Mouse (Mus musculus) lung, embryonic 14.5 days (tissue): ENCODE measurements around the gene Ccdc38. TPM values are rescaled to one million over a fixed set of nuclear protein-coding genes. Genes with fewer than 3 reads are reported as not detected.
A peak's percentile ranks its signal among the peaks of the same experiment; 100 is the strongest.

Experiments used
- ATAC-seq: fragments of 200-750 bp; cut with Nextera tagmentation; 2 replicates; pipeline ENCODE4 v1.8.0; 2017; ENCODE audit warnings: mild to moderate bottlenecking, moderate TSS enrichment, moderate library complexity; ENCODE audit not compliant: insufficient read depth
- DNase-seq: peaks from one replicate; pipeline ENCODE4 v3.0.0-alpha.2; 2015
- H3K27ac ChIP-seq: fragments of 300-500 bp; sonication (generic); 2 replicates; pipeline ENCODE4 v1.5.1; 2014; ENCODE audit warnings: low read depth, mild to moderate bottlenecking, moderate library complexity
- H3K27me3 ChIP-seq: fragments of 300-500 bp; sonication (generic); 2 replicates; pipeline ENCODE4 v1.6.1; 2014; ENCODE audit warnings: low read length, control low read depth; ENCODE audit not compliant: insufficient read depth
- H3K36me3 ChIP-seq: fragments of 300-500 bp; sonication (generic); 2 replicates; pipeline ENCODE4 v1.6.1; 2014; ENCODE audit warnings: control low read depth; ENCODE audit not compliant: insufficient read depth
- H3K4me1 ChIP-seq: fragments of 300-500 bp; sonication (generic); 2 replicates; pipeline ENCODE4 v1.6.1; 2014; ENCODE audit warnings: antibody characterized with exemption, control low read depth; ENCODE audit not compliant: insufficient read depth
- H3K4me2 ChIP-seq: fragments of 300-500 bp; sonication (generic); 2 replicates; pipeline ENCODE4 v1.6.1; 2014; ENCODE audit warnings: mild to moderate bottlenecking
- H3K4me3 ChIP-seq: fragments of 300-500 bp; sonication (generic); 2 replicates; pipeline ENCODE4 v1.5.1; 2014; ENCODE audit warnings: low read depth, low read length
- H3K9ac ChIP-seq: fragments of 300-500 bp; sonication (generic); 2 replicates; pipeline ENCODE4 v1.6.1; 2014
- H3K9me3 ChIP-seq: fragments of 300-500 bp; sonication (generic); 2 replicates; pipeline ENCODE4 v1.6.1; 2016; ENCODE audit warnings: low read depth, low read length, control low read depth
- CTCF ChIP-seq: IDR thresholded peaks from 2 replicates; pipeline ENCODE4 v1.5.1; 2016; ENCODE audit warnings: antibody characterized with exemption, low read depth
- WGBS: fragments of 180-500 bp; shearing (Covaris S2); extraction: QIAGEN DNeasy Blood & Tissue Kit; methylation state at CpG from one replicate; pipeline ENCODE4 v1.1.7; 2014; 5-methylcytosine and 5-hydroxymethylcytosine counted together
- polyA plus RNA-seq: library from polyadenylated mRNA; unstranded; fragments of >200 nt; fragmentation: Nextera tagmentation; extraction: Ambion mirVana; gene quantifications from 2 replicates; pipeline ENCODE4 v1.2.1, GENCODE M21; 2014

Gene Ccdc38
- polyA plus RNA-seq, 1 experiment from 2014 or later = 0.76 TPM

DNA sequence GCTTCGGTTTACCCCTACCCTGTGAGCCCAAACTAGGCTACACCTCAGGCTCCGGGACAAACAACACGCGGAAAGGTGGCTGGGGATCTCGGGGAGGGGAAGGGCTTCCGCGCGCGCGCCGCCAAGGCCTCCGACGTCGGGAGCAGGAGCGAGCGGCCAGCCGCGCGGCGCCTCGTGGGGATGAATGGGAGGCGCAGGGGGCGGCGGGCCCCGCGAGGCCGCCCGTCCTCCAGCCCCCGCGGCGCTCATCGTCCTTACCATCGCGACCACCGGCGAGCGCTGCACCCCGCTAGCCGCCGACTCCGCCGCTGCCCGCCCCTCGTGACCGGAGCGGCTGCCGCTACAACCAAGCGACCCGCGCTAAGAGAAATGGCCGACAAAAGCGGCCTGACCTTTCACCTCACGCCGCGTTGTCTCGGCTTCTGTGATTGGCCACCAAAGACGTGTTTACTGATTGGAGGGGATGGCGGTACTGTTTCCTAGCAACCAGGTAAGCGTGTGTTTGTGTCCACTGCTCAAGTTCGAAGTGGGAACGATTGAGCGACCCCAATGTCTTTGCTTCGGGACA, 48.9 kb downstream of the Ccdc38 start, which contains the start of gene Snrpf:
Gene Snrpf, minus strand, starts transcription at position 426 of the 568 bp plus-strand sequence.
- Histone ChIP-seq H3K9ac (peak within 1 kb of the TSS; percentile 88), H3K4me1 (peaks cover 3% of the 10 kb centered on the region; the same call in 1 of the 2 replicates), H3K4me2 (peak within 1 kb of the TSS; percentile 90), H3K4me3 (peak within 1 kb of the TSS; percentile 84), H3K9me3 (no peaks in the 10 kb centered on the region), H3K36me3 (peaks cover 16% of the 10 kb centered on the region), H3K27me3 (no peaks in the 10 kb centered on the region), H3K27ac (peak within 1 kb of the TSS; percentile 80; the same call in 1 of the 2 replicates)
- ATAC-seq (peak; percentile 90), DNase-seq (peak; percentile 98)
- TF ChIP-seq CTCF = no peak
- WGBS = under 1% methylated on average over 63 of the region's 63 CpGs

DNA sequence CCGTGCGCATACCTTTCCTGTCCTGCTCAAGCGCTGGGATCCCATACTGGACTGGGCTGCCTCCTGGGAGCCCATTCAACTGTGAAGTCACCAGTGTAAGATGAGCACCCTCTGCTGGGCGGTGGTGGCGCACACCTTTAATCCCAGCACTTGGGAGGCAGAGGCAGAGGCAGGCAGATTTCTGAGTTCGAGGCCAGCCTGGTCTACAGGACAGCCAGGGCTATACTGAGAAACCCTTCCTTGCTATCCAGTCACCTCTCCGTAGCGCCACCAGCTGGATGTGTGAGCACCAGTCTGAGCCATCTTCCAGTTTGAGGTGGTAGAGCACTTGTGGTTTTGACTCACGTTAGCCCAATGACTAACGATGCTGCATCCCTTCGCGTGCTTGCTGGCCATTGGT, 52.0 kb downstream of the Ccdc38 start:
- DNase-seq (peak; percentile 37), ATAC-seq (no peak)
- Histone ChIP-seq H3K4me3 (no peak overlapping the region), H3K4me2 (no peak overlapping the region), H3K9me3 (no peaks in the 10 kb centered on the region), H3K4me1 (peaks cover 3% of the 10 kb centered on the region; the same call in 1 of the 2 replicates), H3K9ac (no peak overlapping the region), H3K36me3 (0 out of 2 replicates have a peak, but pooled peaks cover 4% of the 10 kb centered on the region), H3K27me3 (no peaks in the 10 kb centered on the region), H3K27ac (no peak overlapping the region)
- TF ChIP-seq CTCF = peak; percentile 46
- WGBS = 57% methylated on average over 12 of the region's 12 CpGs

DNA sequence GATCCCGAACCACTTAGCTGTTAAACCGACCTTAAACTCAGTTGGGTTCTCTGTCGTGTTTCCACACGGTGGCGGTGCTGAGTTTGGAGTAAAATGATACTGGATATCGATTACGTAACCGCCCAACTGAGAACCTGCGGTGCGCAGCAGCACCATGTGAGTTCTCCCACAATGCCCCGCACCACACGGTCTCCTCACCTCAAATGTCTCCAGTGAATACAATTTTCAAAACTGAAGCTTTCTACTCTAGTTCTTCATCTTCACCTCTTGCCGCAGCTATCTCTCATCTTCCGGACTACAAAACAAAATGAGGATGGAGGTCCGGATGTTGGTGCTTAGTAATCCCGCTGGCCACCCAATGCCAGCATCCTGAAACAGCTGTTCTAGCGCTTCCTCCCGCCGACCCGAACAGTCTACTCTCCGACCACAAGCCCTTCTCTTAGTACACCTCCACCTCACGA, 53.6 kb downstream of the Ccdc38 start:
- H3K4me2 ChIP-seq = peak overlapping the region; percentile 85
- peak overlapping the region; percentile 54 for H3K9ac ChIP-seq
- peak; percentile 83 for TF ChIP-seq CTCF
- H3K27me3 ChIP-seq = no peaks in the 10 kb centered on the region
- peak; percentile 95 for DNase-seq
- no peaks in the 10 kb centered on the region for H3K36me3 ChIP-seq
- H3K4me1 ChIP-seq = no peaks in the 10 kb centered on the region
- WGBS = 2% methylated on average over 22 of the region's 22 CpGs
- H3K4me3 ChIP-seq = peak overlapping the region; percentile 40
- peak; percentile 48 for ATAC-seq
- no peaks in the 10 kb centered on the region for H3K9me3 ChIP-seq
- H3K27ac ChIP-seq = no peak overlapping the region

DNA sequence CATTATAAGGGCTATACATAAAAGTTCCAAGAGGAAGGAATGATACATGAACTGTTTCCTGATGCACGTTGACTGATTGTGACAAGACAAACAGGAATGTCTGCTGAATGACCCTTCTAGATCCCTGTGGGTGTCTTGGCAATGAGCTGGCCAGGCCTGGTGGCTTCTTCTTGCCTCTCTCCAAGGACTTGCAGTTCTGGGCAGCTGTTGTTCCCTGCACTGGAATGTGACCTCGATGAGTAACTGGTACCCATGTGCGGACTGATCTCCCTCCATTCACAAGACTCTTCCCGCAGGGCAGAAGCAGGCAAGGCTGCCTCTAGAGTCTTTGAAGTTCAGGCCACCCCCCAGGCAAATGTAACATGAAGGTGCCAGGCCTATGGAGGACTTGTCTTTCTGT, 55.4 kb downstream of the Ccdc38 start:
- no peak for TF ChIP-seq CTCF

DNA sequence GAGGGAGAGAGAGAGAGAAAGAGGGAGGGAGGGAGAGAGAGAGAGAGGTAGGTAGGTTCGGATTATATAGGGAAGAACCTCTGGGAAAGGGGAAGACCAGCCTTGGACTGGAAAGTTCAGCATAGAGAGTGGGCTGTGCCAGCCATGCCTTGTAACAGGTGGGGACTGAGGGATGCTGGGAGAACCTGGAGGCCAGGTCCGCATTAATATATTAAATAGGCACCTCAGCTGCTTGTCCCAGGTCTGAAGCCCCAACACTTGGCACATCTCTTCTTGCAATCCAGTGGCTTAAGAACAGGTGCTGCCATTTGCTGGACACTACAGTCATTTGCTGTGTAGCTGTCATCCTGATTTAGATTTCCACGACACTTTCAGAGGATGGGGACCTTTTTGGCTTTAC, 56.2 kb downstream of the Ccdc38 start:
- Histone ChIP-seq H3K4me1 (no peaks in the 10 kb centered on the region), H3K4me3 (no peak overlapping the region), H3K9me3 (no peaks in the 10 kb centered on the region), H3K27ac (no peak overlapping the region), H3K4me2 (no peak overlapping the region), H3K27me3 (no peaks in the 10 kb centered on the region), H3K9ac (no peak overlapping the region), H3K36me3 (no peaks in the 10 kb centered on the region)
- 75% methylated on average over 3 of the region's 3 CpGs for WGBS
- DNase-seq (no peak), ATAC-seq (no peak)
- no peak for TF ChIP-seq CTCF

More for the DNA sequence above, 55.4 kb downstream of the Ccdc38 start:
- no peaks in the 10 kb centered on the region for H3K36me3 ChIP-seq
- 34% methylated on average over 4 of the region's 4 CpGs for WGBS
- no peak overlapping the region for H3K4me2 ChIP-seq
- no peaks in the 10 kb centered on the region for H3K9me3 ChIP-seq
- H3K9ac ChIP-seq = no peak overlapping the region
- ATAC-seq (no peak), DNase-seq (no peak)
- H3K27ac ChIP-seq = no peak overlapping the region
- no peaks in the 10 kb centered on the region for H3K27me3 ChIP-seq
- H3K4me3 ChIP-seq = no peak overlapping the region
- H3K4me1 ChIP-seq = no peaks in the 10 kb centered on the region

DNA sequence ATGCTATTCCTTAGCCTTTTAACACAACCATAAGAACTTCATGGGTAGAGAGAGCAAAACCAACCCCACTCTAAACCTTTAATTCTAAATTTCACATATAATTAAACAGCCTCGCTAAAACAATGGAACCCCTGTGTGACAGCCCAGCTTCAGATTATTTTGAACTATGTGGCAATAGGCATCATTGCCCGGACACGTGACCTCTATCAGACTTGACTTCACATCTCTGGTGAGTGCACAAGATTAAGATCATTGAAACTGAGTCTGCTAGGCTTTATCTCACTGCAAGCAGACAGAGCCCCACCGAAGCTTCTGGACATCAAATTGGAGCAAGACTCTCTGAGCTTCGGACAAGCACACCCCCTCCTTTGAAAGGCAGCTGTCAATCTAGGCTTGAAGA, 61.9 kb downstream of the Ccdc38 start:
- H3K4me3 ChIP-seq = no peak overlapping the region
- H3K27ac ChIP-seq = no peak overlapping the region
- H3K9me3 ChIP-seq = no peaks in the 10 kb centered on the region
- H3K36me3 ChIP-seq = no peaks in the 10 kb centered on the region
- no peak for TF ChIP-seq CTCF
- DNase-seq = no peak
- ATAC-seq = no peak
- H3K9ac ChIP-seq = no peak overlapping the region
- H3K4me1 ChIP-seq = no peaks in the 10 kb centered on the region
- WGBS = 88% methylated on average over 5 of the region's 5 CpGs
- H3K27me3 ChIP-seq = no peaks in the 10 kb centered on the region
- H3K4me2 ChIP-seq = no peak overlapping the region

DNA sequence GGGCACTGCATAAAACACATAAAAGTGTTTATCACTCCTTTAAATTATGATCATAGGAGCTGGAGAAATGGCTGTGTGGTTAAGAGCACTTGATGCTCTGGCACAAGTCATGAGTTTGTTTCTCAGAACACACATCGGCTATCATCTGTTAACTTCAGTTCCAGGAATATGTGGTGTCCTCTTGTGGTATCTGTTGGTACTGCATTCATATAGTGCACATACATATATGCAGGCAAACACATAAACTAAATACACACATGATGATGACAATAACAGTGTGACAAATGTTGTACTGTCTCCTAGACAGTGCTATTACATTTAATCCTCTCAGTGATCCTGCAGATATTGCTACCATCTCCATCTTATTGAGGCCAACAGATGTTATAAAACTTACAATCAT, 62.8 kb downstream of the Ccdc38 start:
- H3K9me3 ChIP-seq = no peaks in the 10 kb centered on the region
- H3K36me3 ChIP-seq = no peaks in the 10 kb centered on the region
- peak; percentile 32 for TF ChIP-seq CTCF
- no peaks in the 10 kb centered on the region for H3K27me3 ChIP-seq
- no peak overlapping the region for H3K27ac ChIP-seq
- WGBS = 98% methylated on average over 1 of the region's 1 CpGs
- H3K4me1 ChIP-seq = no peaks in the 10 kb centered on the region
- ATAC-seq = no peak
- no peak overlapping the region for H3K9ac ChIP-seq
- H3K4me2 ChIP-seq = no peak overlapping the region
- H3K4me3 ChIP-seq = no peak overlapping the region
- no peak for DNase-seq

DNA sequence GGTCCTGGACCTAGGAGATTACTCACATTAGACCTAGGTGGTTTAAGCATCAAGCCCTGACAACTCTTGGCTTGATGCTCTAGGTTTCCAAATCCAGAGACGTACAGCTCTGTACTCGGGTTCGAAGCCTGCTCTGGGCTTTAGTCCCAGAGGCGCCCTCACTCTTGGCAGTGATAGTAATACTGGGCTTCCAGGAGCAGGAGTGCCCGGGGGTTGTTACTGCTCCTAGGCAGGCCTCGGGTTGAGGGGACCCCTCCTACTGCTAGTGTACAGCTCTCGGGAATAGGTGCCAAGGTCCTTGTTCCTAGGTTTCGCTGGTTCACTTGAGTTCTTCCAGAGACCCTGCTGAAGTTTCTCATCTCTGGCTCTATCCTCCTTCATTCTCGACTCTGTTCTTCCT, 65.9 kb downstream of the Ccdc38 start:
- Histone ChIP-seq H3K36me3 (no peaks in the 10 kb centered on the region), H3K4me3 (no peak overlapping the region), H3K27ac (no peak overlapping the region), H3K4me1 (no peaks in the 10 kb centered on the region), H3K9me3 (no peaks in the 10 kb centered on the region), H3K27me3 (no peaks in the 10 kb centered on the region), H3K4me2 (no peak overlapping the region), H3K9ac (no peak overlapping the region)
- ATAC-seq = no peak
- DNase-seq = no peak
- no peak for TF ChIP-seq CTCF
- 87% methylated on average over 9 of the region's 9 CpGs for WGBS
